Mouse (Mus musculus) kidney, postnatal 14 days (tissue): ENCODE data around the gene Cd160.

Experiments
- DNase-seq: peaks from one replicate; pipeline ENCODE4 v3.0.0; 2022; ENCODE audit warnings: mixed read lengths

Gene Cd160

DNA sequence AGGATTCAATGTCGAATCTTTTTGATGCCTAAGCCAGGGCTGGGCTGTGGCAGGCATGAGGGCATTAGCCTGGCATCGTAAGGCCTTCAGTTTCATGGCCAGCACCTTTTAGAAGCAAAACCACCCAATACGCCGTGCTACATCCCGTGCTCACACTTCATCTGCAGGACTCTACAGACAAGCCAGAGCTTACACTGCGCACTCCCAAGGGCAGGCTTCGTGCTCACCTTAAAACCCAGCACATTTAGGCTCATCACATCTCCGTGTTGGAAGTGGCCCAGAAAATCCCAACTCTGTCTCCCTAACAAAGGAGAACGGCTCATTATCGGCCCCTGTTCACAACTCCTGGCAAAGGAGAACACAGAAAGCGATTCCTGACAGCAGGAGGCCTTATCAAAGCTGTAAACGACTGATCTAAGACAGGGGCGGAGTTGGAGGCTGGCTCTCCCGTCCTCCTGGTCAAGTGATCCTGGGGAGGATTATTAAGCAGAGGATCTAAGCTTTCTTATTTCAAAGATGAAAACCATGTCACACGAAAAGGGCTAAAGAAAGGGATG is 765 bp downstream of the Cd160 start:
- DNase-seq, result no peak

DNA sequence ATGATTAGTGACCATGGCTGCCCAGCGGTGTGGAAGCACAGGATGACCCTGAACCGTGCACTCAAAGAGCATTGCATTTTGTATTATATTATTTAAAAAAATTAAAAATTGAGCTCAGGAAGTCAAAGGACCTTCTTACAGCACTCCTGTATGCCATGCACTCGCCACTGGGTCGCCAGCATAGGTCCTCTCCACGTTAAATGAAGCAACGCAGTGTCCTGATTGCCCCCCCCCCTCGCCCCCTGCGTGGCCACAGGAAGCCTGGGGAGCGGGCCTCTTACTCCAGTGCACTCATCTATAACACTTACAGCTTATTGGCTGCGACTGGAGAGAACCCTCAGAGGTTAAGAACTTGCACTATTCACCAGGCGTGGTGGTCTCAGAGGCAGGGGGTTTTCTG is 3.9 kb downstream of the Cd160 start:
- no peak for DNase-seq

DNA sequence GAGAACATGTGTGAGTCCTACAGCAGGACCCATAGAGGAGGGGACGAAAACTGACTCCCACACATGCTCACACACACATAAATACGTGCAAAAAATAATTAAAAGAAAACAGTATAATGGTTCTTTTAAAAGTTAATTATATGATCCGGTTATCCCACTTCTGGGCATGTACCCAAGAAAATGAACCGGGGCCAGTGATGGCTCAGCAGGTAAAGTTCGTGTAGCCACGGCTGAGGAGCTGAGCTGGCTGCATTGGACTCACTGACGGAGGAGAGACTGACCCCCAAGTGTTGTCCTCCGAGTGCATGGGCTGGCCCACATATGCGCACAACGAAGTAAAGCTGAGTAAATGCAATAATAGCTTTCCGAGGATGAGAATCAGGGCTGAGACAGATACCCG is 4.5 kb downstream of the Cd160 start:
- peak; percentile 73 for DNase-seq

DNA sequence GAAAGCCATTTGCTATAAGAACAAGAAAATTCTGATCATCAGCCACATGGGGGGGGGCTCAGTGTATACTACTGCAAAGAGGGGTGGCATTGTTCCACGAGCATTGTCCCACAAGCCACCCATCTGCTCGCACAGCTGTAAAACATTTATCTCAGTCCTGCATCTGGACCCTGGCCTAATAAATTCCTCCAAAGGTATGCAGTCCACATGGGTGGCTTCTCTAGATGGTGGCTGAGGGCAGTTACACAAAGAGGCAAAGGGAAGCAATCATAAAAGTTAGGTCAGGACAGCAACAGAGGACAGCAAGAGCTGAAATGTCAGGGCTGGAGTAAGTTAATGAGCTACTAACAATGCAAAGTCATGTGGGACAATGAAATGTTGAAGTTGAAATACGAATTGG is 5.5 kb downstream of the Cd160 start:
- DNase-seq, result peak; percentile 60

DNA sequence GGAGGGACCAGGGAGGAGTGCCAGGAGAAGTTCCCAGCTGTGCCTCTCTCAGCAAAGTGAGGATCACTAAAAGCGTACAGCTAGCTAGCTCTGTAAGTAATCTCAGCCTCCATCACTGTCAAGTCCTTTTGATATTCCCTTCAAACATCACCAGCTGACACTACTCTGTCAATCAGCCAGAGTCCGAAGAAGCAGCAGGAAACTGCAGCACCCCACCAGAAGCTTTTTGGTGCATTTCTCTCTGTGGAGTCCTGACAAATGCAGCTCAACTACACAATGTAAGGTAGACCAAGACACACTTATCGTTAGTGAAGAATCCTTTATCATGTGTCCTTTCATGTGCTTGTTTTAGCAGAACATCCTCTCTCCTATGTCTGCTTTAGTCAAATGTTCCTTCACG is 7.6 kb downstream of the Cd160 start:
- no peak for DNase-seq

DNA sequence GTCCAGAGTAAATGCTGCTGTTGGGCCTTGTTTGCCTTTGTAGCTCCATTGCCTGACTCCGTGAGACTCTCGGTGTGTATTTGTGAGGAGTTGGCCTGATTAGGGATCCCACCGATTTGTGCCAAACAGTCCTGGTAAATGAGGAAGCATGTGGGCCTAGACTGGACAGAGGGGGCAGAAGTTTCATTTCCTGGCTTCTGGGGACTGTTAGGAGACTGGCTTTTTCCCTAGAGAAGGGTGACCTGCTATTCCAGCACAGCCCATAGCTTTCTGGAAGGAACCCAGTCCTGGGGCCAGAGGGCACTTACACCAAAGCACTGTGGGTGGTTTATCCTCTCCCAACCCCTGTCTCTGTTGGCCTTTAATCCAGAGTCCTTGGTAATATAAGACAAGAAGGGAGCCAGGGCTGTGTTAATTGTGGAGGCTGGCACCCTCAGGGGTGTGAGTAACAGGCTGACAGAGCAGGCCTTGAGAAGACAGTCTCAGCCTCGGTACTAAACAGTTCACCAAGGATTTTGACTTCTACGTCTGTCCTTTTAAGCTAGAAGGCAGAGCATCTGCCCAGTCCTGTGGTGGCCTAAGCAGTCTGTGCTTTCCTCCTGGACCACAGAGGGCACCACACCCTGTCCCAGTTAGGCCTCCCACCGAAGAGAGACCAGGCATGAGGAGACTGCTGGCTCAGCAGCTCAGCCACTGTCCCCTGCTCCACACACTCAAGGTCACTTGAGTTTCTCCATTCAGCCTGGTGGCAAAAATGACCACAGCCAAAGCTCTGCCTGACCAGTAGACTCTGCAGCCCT is 8.8 kb downstream of the Cd160 start:
- peak; percentile 71 for DNase-seq

DNA sequence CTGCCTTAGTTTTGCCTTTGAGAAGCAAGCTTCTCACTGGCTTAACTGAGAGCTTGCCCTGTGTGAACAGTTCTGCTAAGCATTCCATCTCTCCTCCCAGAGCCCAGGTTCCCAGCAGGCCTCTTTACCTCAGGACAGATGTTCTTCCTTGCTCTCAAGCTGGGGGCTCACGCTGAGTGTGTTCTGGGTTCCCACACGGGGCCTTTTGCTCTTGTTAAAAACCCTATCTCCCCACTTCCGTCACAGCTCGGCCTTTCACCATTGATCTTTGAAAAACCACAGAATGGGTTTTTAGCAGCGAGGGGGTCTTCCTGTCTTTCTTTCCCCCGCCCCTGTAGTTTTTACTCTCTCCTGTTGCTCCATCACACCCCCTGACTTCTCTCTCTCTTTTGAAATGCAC is 14.8 kb downstream of the Cd160 start:
- DNase-seq, result no peak

DNA sequence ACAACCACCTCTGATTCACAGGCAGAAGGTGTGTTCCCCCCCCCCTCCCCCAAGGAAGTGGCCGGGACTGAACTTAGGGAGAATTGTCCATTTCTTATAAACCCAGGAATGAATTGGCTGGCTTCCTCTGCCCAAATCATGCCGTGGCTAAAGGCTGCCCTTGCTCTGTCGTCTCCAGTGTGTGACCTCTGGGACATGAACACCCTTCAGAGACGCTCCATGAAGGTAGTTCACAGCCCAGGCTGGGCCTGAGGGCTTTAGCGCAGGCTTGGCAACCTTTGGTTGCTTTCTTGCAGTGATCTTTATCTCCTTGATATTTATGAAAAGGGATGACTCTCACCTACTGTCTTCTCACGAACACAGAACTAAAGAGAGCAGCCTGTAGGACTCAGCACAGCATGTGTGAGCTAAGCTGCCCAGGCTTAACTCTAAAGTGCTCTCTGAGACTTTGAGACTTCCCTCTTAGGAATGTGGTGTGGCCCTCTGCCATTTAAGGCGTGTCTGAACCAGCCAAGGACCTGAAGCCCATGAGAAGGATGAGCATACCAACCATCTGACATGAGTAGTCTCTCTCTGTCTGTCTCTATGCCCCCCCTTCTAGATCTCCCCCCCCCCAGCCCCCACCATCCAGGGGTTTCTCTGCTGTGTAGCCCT is 15.4 kb downstream of the Cd160 start:
- peak; percentile 76 for DNase-seq

DNA sequence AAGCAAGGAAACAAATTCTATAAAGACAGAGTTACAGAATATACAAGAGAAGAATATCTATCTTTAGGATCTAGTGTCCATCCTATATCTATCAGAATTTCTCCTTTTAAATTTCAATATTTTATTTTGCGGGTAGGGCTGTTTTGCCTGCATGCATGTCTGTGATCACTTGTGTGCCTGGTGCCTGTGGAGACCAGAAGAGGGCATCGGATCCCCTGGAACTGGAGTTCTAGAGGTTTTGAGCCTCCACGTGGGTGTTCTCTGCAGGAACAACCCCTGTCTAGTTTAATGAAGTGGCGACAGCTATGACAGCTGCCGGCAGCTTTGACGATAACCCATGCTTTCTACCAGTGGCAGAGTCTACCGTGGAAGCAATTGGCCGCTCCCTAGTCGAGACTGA is 16.0 kb downstream of the Cd160 start:
- DNase-seq, result peak; percentile 69

DNA sequence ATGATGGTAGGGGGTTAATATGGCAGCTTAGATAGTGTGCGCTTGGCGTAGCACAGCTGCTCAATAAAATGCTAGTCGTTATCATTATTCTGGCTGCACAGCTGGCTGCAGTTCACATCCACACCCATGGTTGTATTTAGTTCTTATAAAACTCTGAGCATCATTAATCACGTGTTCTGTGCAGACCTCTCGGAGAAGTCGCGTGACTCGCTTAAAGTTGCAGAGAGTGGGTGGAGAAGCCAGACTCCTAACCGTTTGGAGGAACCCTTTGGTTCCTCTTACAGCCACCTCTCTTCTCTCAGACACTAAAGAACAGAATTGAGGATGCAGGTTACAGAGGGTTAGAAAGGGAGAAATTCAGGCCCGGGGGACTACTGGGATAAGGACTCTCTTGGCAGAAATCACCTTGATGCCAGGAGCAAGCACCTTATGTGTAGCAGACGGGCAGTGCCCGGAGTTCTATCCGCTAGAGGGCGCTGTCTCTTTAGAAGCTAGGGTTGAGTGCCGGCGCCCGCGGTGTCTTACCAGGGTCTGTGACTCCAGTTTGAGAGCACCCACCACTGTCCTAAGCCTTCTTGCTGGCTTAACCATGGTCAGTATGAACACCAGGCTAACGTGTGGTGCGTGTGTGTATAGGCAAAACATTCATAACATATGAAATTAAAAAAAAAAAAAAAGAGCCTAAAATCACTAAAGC is 16.6 kb downstream of the Cd160 start:
- peak; percentile 86 for DNase-seq

DNA sequence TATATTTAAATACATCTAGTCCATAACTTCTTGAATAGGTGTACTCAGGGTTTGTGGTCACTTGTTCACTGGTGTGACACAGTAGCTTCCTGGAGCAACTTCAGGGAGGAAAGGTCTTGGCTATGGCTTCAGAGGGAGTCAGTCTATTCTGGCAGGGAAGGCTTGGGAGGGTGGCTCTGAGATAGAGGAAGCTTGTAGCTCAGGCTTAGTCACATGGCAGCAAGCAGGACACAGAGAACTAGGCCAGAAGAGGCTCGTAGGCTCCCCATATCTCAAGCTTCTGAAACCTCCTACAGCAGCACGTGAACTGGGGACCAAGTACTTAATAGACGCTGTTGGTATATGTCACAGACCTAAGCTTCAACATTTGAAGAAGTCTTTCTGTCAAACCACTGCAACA is 17.9 kb downstream of the Cd160 start:
- no peak for DNase-seq

DNA sequence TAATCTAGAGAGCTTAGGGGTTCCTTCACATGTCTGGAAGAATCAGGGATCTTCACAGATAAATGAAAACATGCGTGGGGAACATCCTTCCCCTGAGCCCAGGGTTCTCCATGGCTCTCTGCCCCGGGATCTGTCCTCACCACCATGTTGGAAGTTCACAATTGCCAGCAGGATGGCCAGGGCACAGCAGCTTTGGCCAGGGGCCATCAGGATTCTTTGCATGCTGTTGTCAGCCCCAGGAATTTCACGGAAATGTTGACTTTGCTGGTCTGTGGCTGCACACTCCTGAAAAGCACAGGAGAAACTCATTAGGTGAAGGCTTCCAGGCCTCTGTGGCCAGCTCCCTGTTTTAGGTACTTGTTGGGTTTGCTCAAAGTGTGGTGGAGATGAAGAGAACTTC is 20.5 kb downstream of the Cd160 start:
- DNase-seq, result peak; percentile 31

DNA sequence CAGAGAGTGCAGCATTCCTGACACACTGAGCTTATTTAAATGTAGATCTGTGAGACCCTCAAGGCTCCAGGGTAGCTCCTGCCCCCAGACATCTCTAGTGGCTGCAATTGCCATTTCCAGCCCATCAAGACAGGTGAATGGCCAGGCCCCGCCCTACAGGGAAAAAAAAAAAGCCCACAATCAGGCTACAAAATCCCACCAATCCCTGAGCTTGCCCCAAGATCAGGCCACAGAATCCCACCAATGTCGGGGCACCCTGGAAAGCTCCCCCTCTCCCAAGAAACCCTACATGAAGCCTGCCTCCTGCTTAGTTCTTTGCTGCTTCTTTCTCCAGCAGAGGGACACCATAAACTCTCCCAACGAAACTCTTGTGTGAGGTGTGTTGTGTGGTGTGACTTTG is 21.0 kb downstream of the Cd160 start:
- no peak for DNase-seq

DNA sequence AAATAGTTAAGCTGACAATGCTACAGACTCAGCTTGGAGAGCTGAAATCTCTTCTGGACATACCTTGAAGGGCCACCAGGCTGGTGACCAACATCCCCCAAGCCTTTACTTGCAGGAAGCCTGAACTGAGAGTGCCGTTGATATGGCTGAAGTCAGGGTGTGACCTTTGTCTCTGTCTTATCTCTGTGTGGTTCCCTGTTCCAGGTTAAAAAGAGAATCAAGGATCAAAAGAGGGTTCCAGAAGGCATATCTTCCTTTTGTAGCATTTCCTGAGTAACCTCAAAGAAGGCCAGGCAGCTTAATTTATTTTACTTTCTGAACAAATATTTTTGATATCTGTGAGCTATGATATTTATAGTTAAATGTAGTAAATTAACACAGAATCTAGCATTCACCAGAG is 26.9 kb downstream of the Cd160 start:
- no peak for DNase-seq

DNA sequence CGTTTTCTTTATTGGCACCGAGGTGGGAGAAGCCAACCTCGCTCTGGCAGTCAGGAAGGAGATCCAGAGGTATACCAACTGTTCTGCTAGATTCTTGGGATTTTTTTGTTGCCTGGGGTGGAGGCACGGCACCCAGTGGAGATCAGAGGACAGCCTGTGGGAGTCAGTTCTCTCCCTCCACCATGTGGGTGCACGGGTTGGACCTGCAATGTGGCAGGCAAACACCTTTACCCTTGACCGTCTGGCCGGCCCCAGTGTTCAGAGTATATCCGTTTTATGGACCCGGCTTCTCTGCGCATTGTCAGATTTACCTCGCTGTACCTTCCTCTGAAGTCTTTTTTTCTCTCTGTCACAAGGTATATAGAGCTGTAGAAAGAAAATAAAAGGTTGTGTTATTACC is 28.9 kb downstream of the Cd160 start:
- DNase-seq, result no peak

DNA sequence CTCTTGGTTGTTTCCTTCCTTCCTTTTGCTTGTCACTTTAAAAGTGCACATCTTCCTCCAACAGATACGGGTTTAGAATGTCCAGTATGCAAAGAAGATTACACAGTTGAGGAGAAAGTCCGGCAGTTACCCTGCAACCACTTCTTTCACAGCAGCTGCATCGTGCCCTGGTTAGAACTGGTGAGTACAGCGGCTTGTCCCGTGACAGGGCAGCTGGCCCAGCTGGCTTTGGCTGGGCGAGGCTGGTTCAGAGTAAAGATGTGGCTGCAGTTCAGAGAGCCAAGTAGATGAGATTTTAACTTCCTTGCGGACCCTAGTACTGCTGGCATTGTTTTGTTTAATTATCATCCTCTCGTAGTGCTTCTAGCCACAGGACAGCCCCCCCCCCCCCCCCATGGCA is 40.6 kb downstream of the Cd160 start:
- peak; percentile 81 for DNase-seq

DNA sequence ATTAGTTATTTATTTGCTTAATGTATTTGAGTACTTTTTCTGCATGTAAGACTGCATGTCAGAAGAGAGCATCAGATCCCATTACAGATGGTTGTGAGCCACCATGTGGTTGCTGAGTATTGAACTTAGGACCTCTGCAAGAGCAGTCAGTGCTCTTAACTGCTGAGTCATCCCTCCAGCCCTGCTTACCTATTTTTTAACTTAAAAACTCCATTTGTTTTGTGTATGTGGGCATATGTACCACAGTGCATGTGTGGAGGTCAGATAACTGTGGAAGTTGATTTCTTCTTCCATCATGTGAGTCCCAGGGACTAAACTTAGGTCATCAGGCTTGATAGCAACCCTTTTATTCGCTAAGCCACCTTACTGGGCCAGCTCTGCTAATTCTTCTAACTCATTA is 41.4 kb downstream of the Cd160 start:
- no peak for DNase-seq

DNA sequence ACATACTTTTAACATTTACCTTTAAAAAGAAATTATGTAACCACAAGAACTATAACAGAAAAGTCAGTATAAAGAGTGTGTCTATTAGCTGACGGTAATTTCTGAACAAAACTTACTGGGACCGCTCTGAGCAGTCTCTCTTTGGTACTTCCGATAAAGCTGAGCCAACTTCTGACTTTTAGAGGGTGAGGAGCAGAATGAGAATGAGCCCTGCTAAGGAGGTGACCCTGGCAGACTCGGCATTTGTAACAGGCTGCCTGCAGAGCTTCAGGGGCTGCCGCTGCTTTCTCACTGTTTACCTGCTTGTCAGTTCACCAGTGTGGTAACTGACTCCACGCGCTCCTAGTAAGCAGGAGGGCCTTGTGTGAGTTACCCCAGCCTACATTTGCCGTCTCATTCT is 46.9 kb downstream of the Cd160 start:
- no peak for DNase-seq

DNA sequence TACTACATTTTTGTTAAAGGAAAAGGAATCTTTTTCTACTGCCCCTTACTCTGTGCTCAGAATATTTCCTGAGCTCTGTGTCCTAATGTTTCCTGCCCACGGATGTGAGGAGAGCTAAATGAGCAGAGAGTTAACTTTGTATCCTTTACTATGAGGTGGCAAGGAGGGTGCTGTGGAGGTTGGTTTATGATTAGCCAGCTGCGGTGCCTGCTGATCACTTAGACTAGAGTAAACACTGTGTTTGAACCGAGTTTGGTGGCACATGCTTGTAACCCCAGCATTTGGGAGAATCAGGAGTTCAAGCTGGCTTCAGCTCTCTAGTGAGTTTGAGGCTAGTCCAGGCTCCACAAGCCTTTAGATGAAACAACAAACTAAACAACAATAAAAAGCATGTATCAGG is 52.0 kb downstream of the Cd160 start:
- peak; percentile 63 for DNase-seq

DNA sequence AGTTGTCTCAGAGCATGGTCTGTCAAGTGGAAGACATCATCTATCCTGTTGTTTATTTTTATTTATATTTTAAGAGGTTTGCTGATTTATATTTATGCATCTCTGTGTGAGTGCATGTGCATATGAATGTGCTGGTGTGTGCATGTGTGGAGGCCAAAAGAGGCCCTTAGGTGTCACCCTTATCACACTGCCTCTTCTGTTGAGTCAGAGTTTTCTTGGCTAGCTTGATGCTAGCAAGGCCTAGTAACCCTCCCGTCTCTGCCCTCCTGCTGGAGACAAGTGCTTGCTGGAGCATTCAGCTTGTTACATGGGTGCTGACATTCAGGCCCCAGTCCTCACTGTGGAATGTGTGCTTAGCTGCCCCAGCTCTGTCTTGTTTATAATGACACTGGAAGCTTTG is 56.2 kb downstream of the Cd160 start:
- no peak for DNase-seq

DNA sequence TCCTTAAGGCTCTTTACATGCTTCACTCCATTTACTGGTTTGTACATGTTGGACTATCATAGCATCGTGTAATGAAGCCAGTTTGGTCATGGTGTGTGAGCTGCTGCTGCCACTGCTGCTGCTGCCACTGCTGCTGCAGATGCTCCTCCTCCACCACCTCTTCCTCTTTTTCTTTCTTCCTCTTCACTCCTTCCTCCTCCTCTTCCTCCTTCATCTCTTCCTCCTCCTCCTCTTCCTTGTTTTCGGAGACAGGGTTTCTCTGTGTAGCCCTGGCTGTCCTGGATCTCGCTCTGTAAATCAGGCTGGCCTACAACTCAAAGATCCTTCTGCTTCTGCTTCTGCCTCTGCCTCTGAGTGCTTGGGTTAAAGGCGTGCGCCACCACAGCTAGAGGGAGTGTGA is 59.2 kb downstream of the Cd160 start:
- DNase-seq, result no peak

DNA sequence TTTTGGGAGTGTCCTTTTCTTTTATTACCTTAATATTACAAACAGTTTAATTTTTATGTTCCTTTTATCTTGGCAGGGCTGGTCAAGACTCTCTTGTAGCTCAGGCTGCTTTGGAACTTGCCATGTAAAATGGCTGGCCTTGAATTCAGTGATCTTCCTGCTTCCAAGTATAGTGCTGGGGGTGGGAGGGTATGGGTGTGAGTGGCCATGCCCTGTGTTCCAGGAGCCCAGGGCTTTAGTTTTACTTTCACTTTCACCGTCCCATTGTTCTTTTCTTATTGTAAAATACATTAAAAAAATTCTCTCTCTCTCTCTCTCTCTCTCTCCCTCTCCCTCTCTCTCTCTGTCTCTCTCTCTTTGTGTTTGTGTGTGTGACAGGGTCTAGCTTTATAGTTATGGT is 64.6 kb downstream of the Cd160 start:
- no peak for DNase-seq

DNA sequence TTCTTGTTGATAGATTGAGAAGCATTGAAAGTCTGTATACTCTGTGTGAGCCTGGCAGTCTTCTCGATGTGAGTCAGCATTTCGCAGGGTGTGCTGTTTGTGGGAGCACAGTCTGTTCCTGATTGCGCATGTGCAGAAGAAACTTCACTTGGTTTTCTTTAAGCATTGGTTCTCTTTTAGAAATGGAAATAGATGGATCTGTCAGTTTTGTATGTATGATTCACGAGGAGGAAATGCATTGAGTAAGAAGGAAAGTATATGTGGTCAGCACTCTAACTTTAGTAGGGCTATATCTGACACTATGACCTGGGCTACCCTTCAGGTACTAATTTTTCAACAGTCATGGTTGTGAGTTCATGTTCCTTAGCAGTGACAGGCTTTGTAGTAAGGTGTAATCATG is 69.5 kb downstream of the Cd160 start:
- no peak for DNase-seq

DNA sequence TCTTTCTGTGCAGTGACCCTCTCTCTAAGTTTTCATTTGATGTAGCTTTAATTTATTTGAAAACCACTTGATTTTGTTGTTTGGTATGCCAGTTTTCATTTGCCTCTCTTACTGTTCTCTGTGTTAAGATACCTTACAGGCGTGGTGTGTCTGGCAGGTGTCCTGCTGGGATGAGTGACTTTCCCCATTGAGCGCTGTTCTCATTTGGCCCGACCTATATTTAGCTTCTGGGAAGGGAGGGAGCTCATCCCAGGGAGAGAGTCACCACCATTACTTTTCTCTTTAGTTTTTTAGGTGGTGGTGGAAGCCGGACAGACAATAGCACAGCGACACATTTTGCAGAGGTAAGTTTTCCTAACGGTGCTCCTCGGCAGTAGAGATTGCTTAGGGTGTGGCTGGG is 71.5 kb downstream of the Cd160 start:
- DNase-seq, result no peak
